Mouse (Mus musculus): ENCODE measurements around the gene Poll. TPM values are rescaled to one million over a fixed set of nuclear protein-coding genes. Genes with fewer than 3 reads are reported as not detected.
A peak's percentile ranks its signal among the peaks of the same experiment; 100 is the strongest.
"Not testable (repeated sequence)": the region's sequence is repeated elsewhere in the genome, so short reads cannot be mapped to it uniquely, and the experiment has no call there.

The Poll gene
- polyA plus RNA-seq, 1 experiment from 2014 or later: 6.0 TPM

DNA sequence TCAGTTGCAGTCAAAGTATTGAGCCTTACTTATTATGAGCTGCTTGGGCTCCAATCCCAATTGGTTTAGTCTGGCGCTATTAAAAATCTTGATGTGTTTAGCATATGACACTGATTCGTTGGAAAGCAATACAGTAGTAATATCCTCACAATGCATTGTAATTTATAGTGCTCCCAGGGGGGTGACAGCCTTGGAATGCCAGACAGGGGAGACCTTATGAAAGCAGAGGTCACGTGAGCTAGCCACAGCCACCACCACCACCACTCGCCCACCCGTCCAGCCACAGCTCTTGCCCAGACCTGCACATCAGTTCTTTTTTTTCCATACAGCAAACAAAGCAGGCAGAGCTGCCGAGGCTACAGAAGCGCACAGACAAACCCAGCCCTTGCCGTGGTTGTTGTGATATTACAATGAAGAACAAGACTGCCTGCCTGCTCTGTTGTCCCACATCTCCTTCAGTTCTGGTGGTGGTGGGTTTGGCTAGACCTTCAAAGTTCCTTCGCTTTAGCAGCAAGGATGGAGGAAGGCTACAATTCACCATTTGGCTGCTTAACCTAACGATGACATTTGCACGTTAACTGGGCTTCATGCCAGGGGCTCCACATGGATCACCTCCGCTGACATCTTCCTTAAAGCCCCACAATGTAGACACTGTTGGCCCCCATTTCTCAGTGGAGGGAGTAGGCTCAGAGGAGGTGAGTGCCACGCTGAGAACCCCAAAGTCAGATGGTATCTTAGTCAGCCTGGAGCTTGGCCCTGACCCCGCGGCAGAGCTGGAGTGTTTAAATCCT lies 5.8 kb upstream of the Poll start:
- no peak overlapping the region for H3K9ac ChIP-seq (ENCODE audit: low read length)
- ATAC-seq (ENCODE audit: low FRiP score, low TSS enrichment) (no peak), DNase-seq (ENCODE audit: low spot score) (no peak)
- H3K27ac ChIP-seq (replicated peaks): no peak overlapping the region
- H3K27me3 ChIP-seq (ENCODE audit: control insufficient read depth, insufficient read depth, low read length): no peaks in the 10 kb centered on the region
- TF ChIP-seq EP300 (optimal IDR thresholded peaks at IDR 0.05) (no peak), CTCF (IDR thresholded peaks at IDR 0.05; ENCODE audit: low read depth) (no peak)
- H3K4me3 ChIP-seq (ENCODE audit: low read depth, low read length): no peak overlapping the region
- no peak overlapping the region for H3K4me2 ChIP-seq (replicated peaks; ENCODE audit: low read depth)
- H3K9me3 ChIP-seq (ENCODE audit: control insufficient read depth, low read length): no peaks in the 10 kb centered on the region
- WGBS: 39% methylated on average over 15 of the region's 15 CpGs
- no peaks in the 10 kb centered on the region for H3K36me3 ChIP-seq (ENCODE audit: control insufficient read depth, insufficient read depth, low read length)
- no peaks in the 10 kb centered on the region for H3K4me1 ChIP-seq (replicated peaks; ENCODE audit: control insufficient read depth, insufficient read depth)

DNA sequence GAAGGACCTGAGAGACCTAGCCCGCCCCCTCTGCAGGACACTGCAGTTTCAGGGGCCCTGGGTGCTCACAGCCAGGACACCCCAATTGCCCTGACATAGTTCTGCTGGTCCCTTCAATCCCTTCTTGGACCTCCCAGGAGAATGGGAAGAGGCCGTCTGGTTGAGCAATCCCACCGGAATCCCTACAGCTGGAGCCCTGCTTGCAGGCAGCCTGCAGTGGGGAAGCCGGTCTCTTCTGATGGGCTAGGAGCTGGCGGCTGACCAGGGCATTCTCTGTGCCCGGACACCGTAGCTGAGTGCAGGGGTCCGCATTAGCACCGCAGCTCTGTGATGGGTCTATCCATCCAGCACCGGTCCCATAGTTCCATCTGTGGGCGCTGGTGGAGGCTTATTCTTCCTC lies 6.2 kb downstream of the Poll start:
- no peaks in the 10 kb centered on the region for H3K4me1 ChIP-seq (replicated peaks; ENCODE audit: control insufficient read depth, insufficient read depth)
- no peaks in the 10 kb centered on the region; the same call in 1 of the 2 replicates for H3K36me3 ChIP-seq (ENCODE audit: control insufficient read depth, insufficient read depth, low read length)
- H3K27me3 ChIP-seq (ENCODE audit: control insufficient read depth, insufficient read depth, low read length): no peaks in the 10 kb centered on the region
- H3K27ac ChIP-seq (replicated peaks): no peak overlapping the region
- DNase-seq (ENCODE audit: low spot score) (no peak), ATAC-seq (ENCODE audit: low FRiP score, low TSS enrichment) (no peak)
- WGBS: 87% methylated on average over 11 of the region's 11 CpGs
- H3K4me3 ChIP-seq (ENCODE audit: low read depth, low read length): no peak overlapping the region
- H3K9me3 ChIP-seq (ENCODE audit: control insufficient read depth, low read length): no peaks in the 10 kb centered on the region
- no peak for TF ChIP-seq CTCF (IDR thresholded peaks at IDR 0.05; ENCODE audit: low read depth)
- no peak for TF ChIP-seq EP300 (optimal IDR thresholded peaks at IDR 0.05)
- H3K9ac ChIP-seq (ENCODE audit: low read length): no peak overlapping the region
- no peak overlapping the region for H3K4me2 ChIP-seq (replicated peaks; ENCODE audit: low read depth)

DNA sequence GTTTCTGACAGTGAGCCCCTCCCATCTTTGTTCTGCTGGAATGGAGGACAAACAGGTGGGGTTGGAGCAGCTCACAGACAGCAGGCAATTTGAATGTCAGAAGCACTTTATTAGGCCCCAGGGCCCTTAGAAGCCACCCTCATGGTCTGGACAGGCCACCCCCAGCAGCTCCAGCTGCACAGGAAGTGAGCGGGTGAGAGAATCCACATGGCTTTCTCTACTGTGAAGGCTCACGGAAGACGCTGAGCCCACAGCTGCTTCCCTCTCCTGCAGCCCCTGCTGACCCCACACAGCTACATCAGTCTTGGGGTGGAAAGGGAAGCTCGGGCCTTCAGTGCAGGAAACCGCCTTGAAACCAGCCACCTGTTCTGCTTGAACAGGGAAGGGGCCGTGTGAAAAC lies 8.1 kb downstream of the Poll start:
- no peak overlapping the region for H3K27ac ChIP-seq (replicated peaks)
- ATAC-seq (ENCODE audit: low FRiP score, low TSS enrichment) (peak; percentile 33; the same call in 1 of the 2 replicates), DNase-seq (ENCODE audit: low spot score) (no peak)
- no peak overlapping the region for H3K4me2 ChIP-seq (replicated peaks; ENCODE audit: low read depth)
- no peak overlapping the region for H3K4me3 ChIP-seq (ENCODE audit: low read depth, low read length)
- no peaks in the 10 kb centered on the region; the same call in 1 of the 2 replicates for H3K36me3 ChIP-seq (ENCODE audit: control insufficient read depth, insufficient read depth, low read length)
- 51% methylated on average over 6 of the region's 6 CpGs for WGBS
- no peaks in the 10 kb centered on the region for H3K27me3 ChIP-seq (ENCODE audit: control insufficient read depth, insufficient read depth, low read length)
- TF ChIP-seq CTCF (IDR thresholded peaks at IDR 0.05; ENCODE audit: low read depth) (no peak), EP300 (optimal IDR thresholded peaks at IDR 0.05) (no peak)
- no peak overlapping the region for H3K9ac ChIP-seq (ENCODE audit: low read length)
- no peaks in the 10 kb centered on the region for H3K9me3 ChIP-seq (ENCODE audit: control insufficient read depth, low read length)
- H3K4me1 ChIP-seq (replicated peaks; ENCODE audit: control insufficient read depth, insufficient read depth): no peaks in the 10 kb centered on the region

DNA sequence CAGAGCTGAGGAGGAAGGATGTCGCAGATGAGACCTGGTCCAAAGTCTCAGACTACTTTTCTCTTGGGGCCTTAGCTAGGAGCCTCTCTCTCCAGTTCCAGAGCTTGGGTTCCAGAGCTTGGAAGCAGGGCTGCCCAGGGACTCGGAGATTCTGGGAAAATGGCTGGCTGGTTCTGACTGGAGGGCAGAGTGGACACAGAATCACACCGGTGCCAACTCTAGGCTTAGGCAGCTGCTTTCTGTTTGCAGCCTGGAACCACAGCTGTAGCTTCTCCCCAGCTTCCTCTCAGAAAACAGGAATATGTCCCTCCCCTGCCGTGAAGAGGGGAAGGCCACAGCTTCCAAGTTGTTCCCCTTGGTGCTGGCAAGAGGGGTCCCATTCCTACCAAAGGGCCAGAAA lies 10.4 kb downstream of the Poll start:
- H3K27me3 ChIP-seq (ENCODE audit: control insufficient read depth, insufficient read depth, low read length): no peaks in the 10 kb centered on the region
- no peak overlapping the region for H3K27ac ChIP-seq (replicated peaks)
- WGBS: 59% methylated on average over 4 of the region's 4 CpGs
- TF ChIP-seq CTCF (IDR thresholded peaks at IDR 0.05; ENCODE audit: low read depth) (no peak), EP300 (optimal IDR thresholded peaks at IDR 0.05) (no peak)
- ATAC-seq (ENCODE audit: low FRiP score, low TSS enrichment) (no peak), DNase-seq (ENCODE audit: low spot score) (no peak)
- no peaks in the 10 kb centered on the region for H3K4me1 ChIP-seq (replicated peaks; ENCODE audit: control insufficient read depth, insufficient read depth)
- no peak overlapping the region for H3K4me3 ChIP-seq (ENCODE audit: low read depth, low read length)
- no peak overlapping the region for H3K9ac ChIP-seq (ENCODE audit: low read length)
- no peaks in the 10 kb centered on the region; the same call in 1 of the 2 replicates for H3K36me3 ChIP-seq (ENCODE audit: control insufficient read depth, insufficient read depth, low read length)
- no peaks in the 10 kb centered on the region for H3K9me3 ChIP-seq (ENCODE audit: control insufficient read depth, low read length)
- no peak overlapping the region for H3K4me2 ChIP-seq (replicated peaks; ENCODE audit: low read depth)

DNA sequence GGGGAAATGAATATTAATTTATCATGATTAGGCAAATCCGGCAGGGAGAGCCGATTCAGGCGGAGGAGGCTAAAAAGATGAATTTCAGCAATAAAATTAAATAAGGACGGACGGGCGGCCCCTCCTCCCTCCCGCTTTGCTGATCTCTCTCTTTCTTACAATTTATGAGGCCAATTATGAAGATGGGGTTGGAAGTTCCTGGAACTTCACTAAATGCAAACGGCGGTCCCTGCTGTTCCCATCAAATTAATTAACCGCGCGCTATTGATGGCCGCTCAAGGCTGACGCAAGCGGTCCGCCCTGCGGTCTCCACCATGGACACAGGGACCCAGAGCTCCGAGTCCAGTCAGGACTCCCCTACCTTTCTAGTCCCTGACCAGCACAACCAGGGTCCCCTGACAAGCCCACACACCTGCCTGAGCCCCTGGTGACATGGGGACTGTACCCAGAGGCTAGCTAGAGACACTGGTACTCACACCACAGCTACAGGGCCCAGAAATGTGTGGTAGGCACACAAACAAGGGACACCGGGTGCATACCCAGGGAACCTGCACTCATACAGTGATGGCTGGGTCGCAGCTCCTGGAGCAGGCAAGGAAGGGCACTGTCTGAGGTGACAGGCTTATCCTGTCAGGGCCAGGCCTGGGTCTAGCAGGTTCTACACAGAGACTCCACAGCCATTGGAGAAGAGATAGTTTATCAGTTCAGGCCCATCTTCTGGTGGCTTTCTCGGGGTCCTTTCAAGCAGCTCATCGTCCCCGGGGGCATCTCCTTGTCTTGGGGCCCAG lies 11.0 kb downstream of the Poll start:
- Histone ChIP-seq H3K4me3 (ENCODE audit: low read depth, low read length) (no peak overlapping the region), H3K27me3 (ENCODE audit: control insufficient read depth, insufficient read depth, low read length) (no peaks in the 10 kb centered on the region), H3K27ac (replicated peaks) (no peak overlapping the region), H3K9me3 (ENCODE audit: control insufficient read depth, low read length) (no peaks in the 10 kb centered on the region), H3K4me2 (replicated peaks; ENCODE audit: low read depth) (no peak overlapping the region), H3K4me1 (replicated peaks; ENCODE audit: control insufficient read depth, insufficient read depth) (no peaks in the 10 kb centered on the region), H3K36me3 (ENCODE audit: control insufficient read depth, insufficient read depth, low read length) (no peaks in the 10 kb centered on the region), H3K9ac (ENCODE audit: low read length) (no peak overlapping the region)
- 82% methylated on average over 23 of the region's 23 CpGs for WGBS
- TF ChIP-seq EP300 (optimal IDR thresholded peaks at IDR 0.05) (no peak), CTCF (IDR thresholded peaks at IDR 0.05; ENCODE audit: low read depth) (no peak)
- ATAC-seq (ENCODE audit: low FRiP score, low TSS enrichment) (no peak), DNase-seq (ENCODE audit: low spot score) (no peak)

DNA sequence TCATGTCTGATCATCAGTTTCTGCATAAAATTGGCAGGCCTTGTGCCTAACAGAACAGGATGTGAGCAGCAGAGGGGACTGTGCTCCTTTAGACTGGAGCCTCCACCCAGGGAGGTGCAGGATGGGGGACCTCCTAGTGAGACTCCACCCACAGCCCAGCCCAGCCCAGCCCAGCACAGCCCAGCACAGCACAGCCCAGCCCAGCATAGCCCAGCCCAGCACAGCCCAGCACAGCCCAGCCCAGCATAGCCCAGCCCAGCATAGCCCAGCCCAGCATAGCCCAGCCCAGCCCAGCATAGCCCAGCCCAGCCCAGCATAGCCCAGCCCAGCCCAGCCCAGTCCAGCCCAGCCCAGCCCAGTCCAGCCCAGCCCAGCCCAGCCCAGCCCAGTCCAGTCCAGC lies 12.1 kb downstream of the Poll start:
- peak; percentile 50 for DNase-seq (ENCODE audit: low spot score)
- H3K9ac ChIP-seq (ENCODE audit: low read length); H3K4me2 ChIP-seq (replicated peaks; ENCODE audit: low read depth); H3K4me1 ChIP-seq (replicated peaks; ENCODE audit: control insufficient read depth, insufficient read depth); H3K36me3 ChIP-seq (ENCODE audit: control insufficient read depth, insufficient read depth, low read length); H3K27me3 ChIP-seq (ENCODE audit: control insufficient read depth, insufficient read depth, low read length); H3K9me3 ChIP-seq (ENCODE audit: control insufficient read depth, low read length); ATAC-seq (ENCODE audit: low FRiP score, low TSS enrichment); H3K27ac ChIP-seq (replicated peaks); H3K4me3 ChIP-seq (ENCODE audit: low read depth, low read length): not testable (repeated sequence)
